Mouse (Mus musculus) embryonic facial prominence, embryonic 15.5 days (tissue): ENCODE measurements at regions not wholly inside any gene's neighbourhood (a gene's known extent, or its start where the extent isn't known, plus 50 kb on each side); places are given as distances from the start of the nearest gene placed in this dataset.

Experiments
- ATAC-seq: fragments of 200-750 bp; cut with Nextera tagmentation; 2 replicates; pipeline ENCODE4 v1.8.0; 2017; ENCODE audit warnings: low read depth, moderate TSS enrichment; ENCODE audit not compliant: insufficient number of reproducible peaks, low FRiP score, low TSS enrichment
- H3K27ac ChIP-seq: fragments of 300-500 bp; sonication (generic); replicated peaks from 2 replicates; pipeline ENCODE4 v1.5.1; 2015; ENCODE audit warnings: mild to moderate bottlenecking, inconsistent platforms
- H3K27me3 ChIP-seq: fragments of 300-500 bp; sonication (generic); 2 replicates; pipeline ENCODE4 v1.6.1; 2015; ENCODE audit warnings: inconsistent platforms
- H3K36me3 ChIP-seq: fragments of 300-500 bp; sonication (generic); 2 replicates; pipeline ENCODE4 v1.6.1; 2015; ENCODE audit warnings: mild to moderate bottlenecking, inconsistent platforms
- H3K4me1 ChIP-seq: fragments of 300-500 bp; sonication (generic); 2 replicates; pipeline ENCODE4 v1.6.1; 2015; ENCODE audit warnings: inconsistent platforms
- H3K4me2 ChIP-seq: fragments of 300-500 bp; sonication (generic); replicated peaks from 2 replicates; pipeline ENCODE4 v1.6.1; 2015; ENCODE audit warnings: mild to moderate bottlenecking, inconsistent platforms
- H3K4me3 ChIP-seq: fragments of 300-500 bp; sonication (generic); replicated peaks from 2 replicates; pipeline ENCODE4 v1.5.1; 2015; ENCODE audit warnings: mild to moderate bottlenecking, inconsistent platforms
- H3K9ac ChIP-seq: fragments of 300-500 bp; sonication (generic); 2 replicates; pipeline ENCODE4 v1.6.1; 2015; ENCODE audit warnings: inconsistent platforms
- H3K9me3 ChIP-seq: fragments of 300-500 bp; sonication (generic); replicated peaks from 2 replicates; pipeline ENCODE4 v1.6.1; 2016; ENCODE audit warnings: inconsistent platforms
- WGBS: fragments of 180-500 bp; shearing (Covaris S2); methylation state at CpG from one replicate; pipeline ENCODE4 v1.1.7; 2015; 5-methylcytosine and 5-hydroxymethylcytosine counted together

DNA sequence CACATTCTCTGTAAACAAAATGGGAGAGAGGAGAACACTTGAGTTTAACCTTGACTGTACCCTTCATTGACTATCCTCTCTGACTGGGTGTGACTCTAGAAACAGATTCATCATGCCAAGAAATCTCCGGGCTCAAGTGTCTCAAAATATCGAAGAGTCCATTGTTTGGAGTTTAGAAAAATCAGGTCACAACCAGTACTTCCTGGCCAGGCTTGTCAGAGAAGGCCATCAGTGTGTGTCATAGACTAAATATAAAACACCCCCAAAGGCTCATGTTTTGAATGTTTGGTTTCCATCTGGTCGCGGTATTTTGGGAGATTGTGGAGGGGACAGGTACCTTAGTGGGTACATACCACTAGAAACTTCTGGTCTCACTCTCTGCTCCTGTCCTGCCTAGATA is 58.6 kb upstream of the Dapl1 start:
- no peaks in the 10 kb centered on the region for H3K36me3 ChIP-seq
- no peaks in the 10 kb centered on the region for H3K27me3 ChIP-seq
- 87% methylated on average over 4 of the region's 4 CpGs for WGBS
- no peak overlapping the region for H3K4me3 ChIP-seq
- no peak overlapping the region for H3K4me2 ChIP-seq
- H3K4me1 ChIP-seq = 0 out of 2 replicates have a peak, but pooled peaks cover 10% of the 10 kb centered on the region
- no peak overlapping the region for H3K9ac ChIP-seq
- H3K27ac ChIP-seq = no peak overlapping the region
- no peak for ATAC-seq
- H3K9me3 ChIP-seq = no peaks in the 10 kb centered on the region

- H3K4me3 ChIP-seq = no peak overlapping the region
- WGBS = 82% methylated on average over 5 of the region's 5 CpGs
- no peaks in the 10 kb centered on the region for H3K4me1 ChIP-seq
- H3K36me3 ChIP-seq = no peaks in the 10 kb centered on the region
- H3K9ac ChIP-seq = no peak overlapping the region
- no peak overlapping the region for H3K4me2 ChIP-seq
- H3K27me3 ChIP-seq = no peaks in the 10 kb centered on the region
- H3K27ac ChIP-seq = no peak overlapping the region
- H3K9me3 ChIP-seq = no peaks in the 10 kb centered on the region
- no peak for ATAC-seq
Measured at GRCm38 (mm10) chr2:59431466-59431865, 53.0 kb upstream of the Dapl1 start.

DNA sequence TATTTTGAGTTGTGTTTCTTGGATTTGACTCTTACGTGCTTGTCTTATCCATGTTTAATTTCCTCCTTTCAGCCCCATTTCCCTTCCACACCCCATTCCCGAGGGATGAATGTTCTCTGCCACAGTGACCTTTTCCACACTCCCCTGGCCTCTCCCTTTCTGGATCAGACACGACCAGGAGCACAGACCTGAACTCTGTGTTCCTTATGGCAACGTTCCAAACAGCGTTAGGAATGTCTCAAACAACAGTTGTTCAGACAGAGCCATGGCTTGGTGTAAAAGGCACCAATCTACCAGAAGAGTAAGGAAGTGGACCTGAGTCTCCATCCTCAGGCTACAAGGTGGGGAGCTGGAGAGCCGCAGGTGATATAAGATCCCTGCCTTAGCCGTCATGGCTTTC is 52.6 kb upstream of the Dapl1 start:
- Histone ChIP-seq H3K27ac (no peak overlapping the region), H3K36me3 (no peaks in the 10 kb centered on the region), H3K9me3 (no peaks in the 10 kb centered on the region), H3K4me3 (no peak overlapping the region), H3K27me3 (no peaks in the 10 kb centered on the region), H3K4me1 (no peaks in the 10 kb centered on the region), H3K9ac (no peak overlapping the region), H3K4me2 (no peak overlapping the region)
- 71% methylated on average over 7 of the region's 7 CpGs for WGBS
- ATAC-seq = no peak
